Comparison of ENCODE assay signal across 24 mouse cellular contexts in the genomic region with DNA sequence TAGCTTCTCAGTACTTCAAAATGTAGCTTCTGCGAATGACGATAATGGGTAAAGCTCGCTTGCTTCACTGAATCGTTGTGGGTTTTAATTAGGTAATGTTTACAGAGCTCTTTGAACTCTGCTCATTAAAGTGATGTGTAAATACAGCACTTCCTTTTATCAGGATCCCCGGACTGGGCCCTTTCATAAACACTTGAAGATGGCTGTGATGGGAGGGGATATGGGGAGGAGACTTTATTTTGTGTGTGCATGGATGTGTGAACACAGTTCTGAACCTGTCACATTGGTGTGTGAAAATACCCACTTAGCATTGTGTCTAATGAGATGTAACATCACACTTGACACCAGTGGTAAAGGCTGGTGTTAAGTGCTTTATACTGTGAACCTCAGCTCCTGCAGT. TPM values are rescaled to one million over a fixed set of nuclear protein-coding genes. Genes with fewer than 3 reads are reported as not detected.
DNase-seq lines count a peak whose midpoint lies in the region; ATAC-seq lines count a peak whose summit lies in the region.
"Had no signal": no experiment of that assay in that cellular context is flagged by ENCODE, and none has a peak within 500 bp of the region (broad histone marks: within the 10 kb centered on the region; RNA-seq: fewer than 3 reads in every experiment).

No protein-coding gene starts in this region.

- H3K9ac ChIP-seq in forebrain, embryonic 11.5 days (ENCODE audit: low read length): no peak overlapping the region
- no peak overlapping the region for H3K9ac ChIP-seq in midbrain, embryonic 12.5 days (replicated peaks)
- H3K9ac ChIP-seq in midbrain, embryonic 11.5 days (ENCODE audit: low read length): no peak overlapping the region
- no peak overlapping the region for H3K9ac ChIP-seq in forebrain, embryonic 14.5 days (ENCODE audit: low read length)
- H3K9ac ChIP-seq: heart, embryonic 15.5 days; limb, embryonic 13.5 days; liver, embryonic 14.5 days had no signal

- intact Hi-C loops in heart, postnatal 10 days (cut with DNase I): no loop called here

- no peaks in the 10 kb centered on the region for H3K9me3 ChIP-seq in forebrain, embryonic 11.5 days (ENCODE audit: control insufficient read depth, low read length)
- H3K9me3 ChIP-seq in forebrain, embryonic 10.5 days: no peaks in the 10 kb centered on the region; the same call in 1 of the 2 replicates
- H3K9me3 ChIP-seq in midbrain, embryonic 12.5 days: no peaks in the 10 kb centered on the region
- H3K9me3 ChIP-seq in midbrain, embryonic 11.5 days (ENCODE audit: control insufficient read depth, low read length): no peaks in the 10 kb centered on the region
- no peaks in the 10 kb centered on the region for H3K9me3 ChIP-seq in forebrain, embryonic 14.5 days (replicated peaks; ENCODE audit: control insufficient read depth, low read length)
- H3K9me3 ChIP-seq: G1E; heart, embryonic 15.5 days; limb, embryonic 13.5 days had no signal

- H3K36me3 ChIP-seq in forebrain, embryonic 11.5 days (ENCODE audit: control insufficient read depth, insufficient read depth, low read length): no peaks in the 10 kb centered on the region
- H3K36me3 ChIP-seq in forebrain, embryonic 10.5 days (replicated peaks): peaks cover 15% of the 10 kb centered on the region
- 0 out of 2 replicates have a peak, but pooled peaks cover 13% of the 10 kb centered on the region for H3K36me3 ChIP-seq in midbrain, embryonic 12.5 days
- no peaks in the 10 kb centered on the region; the same call in 1 of the 2 replicates for H3K36me3 ChIP-seq in midbrain, embryonic 11.5 days (ENCODE audit: control insufficient read depth, insufficient read depth, low read length)
- H3K36me3 ChIP-seq in forebrain, embryonic 14.5 days (ENCODE audit: control insufficient read depth, insufficient read depth, low read length): no peaks in the 10 kb centered on the region
- H3K36me3 ChIP-seq: G1E; heart, embryonic 15.5 days had no signal

- no peak overlapping the region for H3K4me3 ChIP-seq in forebrain, embryonic 11.5 days (ENCODE audit: low read depth, low read length)
- H3K4me3 ChIP-seq in forebrain, embryonic 10.5 days: no peak overlapping the region
- H3K4me3 ChIP-seq in midbrain, embryonic 12.5 days: no peak overlapping the region
- H3K4me3 ChIP-seq in midbrain, embryonic 11.5 days (ENCODE audit: low read depth, low read length): no peak overlapping the region
- no peak overlapping the region for H3K4me3 ChIP-seq in forebrain, embryonic 14.5 days (ENCODE audit: low read depth, low read length)
- H3K4me3 ChIP-seq: heart, adult 2 months; heart, embryonic 15.5 days; limb, embryonic 13.5 days had no signal

- 35% methylated on average over 5 of the region's 5 CpGs for WGBS in forebrain, embryonic 11.5 days
- WGBS in forebrain, embryonic 10.5 days: 52% methylated on average over 5 of the region's 5 CpGs
- 52% methylated on average over 5 of the region's 5 CpGs for WGBS in midbrain, embryonic 12.5 days
- WGBS in midbrain, embryonic 11.5 days: 77% methylated on average over 5 of the region's 5 CpGs
- 12% methylated on average over 5 of the region's 5 CpGs for WGBS in forebrain, embryonic 14.5 days

- no peaks in the 10 kb centered on the region; the same call in 1 of the 2 replicates for H3K4me1 ChIP-seq in forebrain, embryonic 11.5 days (replicated peaks; ENCODE audit: control insufficient read depth, insufficient read depth, low read length)
- peaks cover 16% of the 10 kb centered on the region for H3K4me1 ChIP-seq in forebrain, embryonic 10.5 days
- no peaks in the 10 kb centered on the region for H3K4me1 ChIP-seq in midbrain, embryonic 12.5 days
- H3K4me1 ChIP-seq in midbrain, embryonic 11.5 days (ENCODE audit: control insufficient read depth, insufficient read depth, low read length): no peaks in the 10 kb centered on the region
- peaks cover 3% of the 10 kb centered on the region for H3K4me1 ChIP-seq in forebrain, embryonic 14.5 days (ENCODE audit: control insufficient read depth, insufficient read depth, low read length)
- H3K4me1 ChIP-seq: heart, embryonic 15.5 days; limb, embryonic 13.5 days had no signal

- H3K4me2 ChIP-seq in forebrain, embryonic 11.5 days (ENCODE audit: low read depth, low read length, severe bottlenecking): no peak overlapping the region
- no peak overlapping the region for H3K4me2 ChIP-seq in midbrain, embryonic 12.5 days (replicated peaks)
- H3K4me2 ChIP-seq in midbrain, embryonic 11.5 days: no peak overlapping the region
- H3K4me2 ChIP-seq in forebrain, embryonic 14.5 days (ENCODE audit: low read length): no peak overlapping the region
- H3K4me2 ChIP-seq: heart, embryonic 15.5 days; limb, embryonic 13.5 days had no signal

- no peaks in the 10 kb centered on the region for H3K27me3 ChIP-seq in forebrain, embryonic 11.5 days (ENCODE audit: control insufficient read depth, insufficient read depth, low read length)
- H3K27me3 ChIP-seq in forebrain, embryonic 10.5 days (ENCODE audit: poor library complexity, severe bottlenecking): no peaks in the 10 kb centered on the region
- H3K27me3 ChIP-seq in midbrain, embryonic 12.5 days: no peaks in the 10 kb centered on the region
- H3K27me3 ChIP-seq in midbrain, embryonic 11.5 days (ENCODE audit: control insufficient read depth, insufficient read depth, low read length): no peaks in the 10 kb centered on the region
- no peaks in the 10 kb centered on the region for H3K27me3 ChIP-seq in forebrain, embryonic 14.5 days (replicated peaks; ENCODE audit: control insufficient read depth, insufficient read depth, low read length)
- H3K27me3 ChIP-seq: heart, embryonic 15.5 days; limb, embryonic 13.5 days had no signal

- peak; percentile 62 for DNase-seq in forebrain, embryonic 11.5 days (ENCODE audit: low spot score)
- DNase-seq in forebrain, embryonic 10.5 days (ENCODE audit: extremely low spot score, low spot score): no peak
- no peak for DNase-seq in midbrain, embryonic 11.5 days (ENCODE audit: low spot score, missing footprints)
- peak; percentile 86 for DNase-seq in forebrain, embryonic 14.5 days (ENCODE audit: low spot score)
- no peak for DNase-seq in heart, postnatal 10 days
- no peak for DNase-seq in cerebellum, adult 11-12 months
- DNase-seq: adrenal gland, postnatal 25 days; cerebellum, adult 18-20 months; cerebellum, postnatal 25 days; embryo, embryonic 11 days; gastrocnemius, postnatal 25 days; heart, adult 2 months; kidney, adult 11 months; thymus, adult 2 months had no signal

- peak; percentile 95 for ATAC-seq in forebrain, embryonic 11.5 days (replicated peaks; ENCODE audit: low FRiP score)
- ATAC-seq in midbrain, embryonic 12.5 days (ENCODE audit: low FRiP score, low read depth): peak; percentile 71; the same call in 1 of the 2 replicates
- ATAC-seq in midbrain, embryonic 11.5 days (ENCODE audit: low FRiP score): no peak; the same call in 1 of the 2 replicates
- ATAC-seq in forebrain, embryonic 14.5 days: peak; percentile 97
- ATAC-seq: hindbrain, embryonic 16.5 days had no signal

- no peak overlapping the region for H3K27ac ChIP-seq in forebrain, embryonic 11.5 days (ENCODE audit: low read depth, low read length)
- no peak overlapping the region for H3K27ac ChIP-seq in forebrain, embryonic 10.5 days
- H3K27ac ChIP-seq in midbrain, embryonic 12.5 days (replicated peaks): no peak overlapping the region
- H3K27ac ChIP-seq in midbrain, embryonic 11.5 days (ENCODE audit: low read depth, low read length): no peak overlapping the region
- H3K27ac ChIP-seq in forebrain, embryonic 14.5 days (ENCODE audit: low read depth, low read length): no peak overlapping the region
- H3K27ac ChIP-seq: heart, adult 2 months; heart, embryonic 15.5 days; limb, embryonic 13.5 days; liver, embryonic 14.5 days had no signal

RNA-seq across cellular contexts. Expression of a gene that starts 39.7 kb away (rescaled TPM):
- 0.24 and 0.33 TPM in 2 replicates for polyA plus RNA-seq in forebrain, embryonic 11.5 days (2014; fragmentation: Nextera tagmentation; extraction: Ambion mirVana)
- 0.10 and 0.34 TPM in 2 replicates for polyA plus RNA-seq in forebrain, embryonic 10.5 days (2016; fragmentation: Nextera tagmentation; extraction: Ambion mirVana)
- polyA plus RNA-seq in midbrain, embryonic 12.5 days (2016; fragmentation: Nextera tagmentation; extraction: Ambion mirVana): 0.13 TPM in 1 of 2 replicates, not detected in the other
- 0.19 and 0.26 TPM in 2 replicates for polyA plus RNA-seq in midbrain, embryonic 11.5 days (2014; fragmentation: Nextera tagmentation; extraction: Ambion mirVana)
- polyA plus RNA-seq in forebrain, embryonic 14.5 days (2014; fragmentation: Nextera tagmentation; extraction: Ambion mirVana): 0.16 and 0.25 TPM in 2 replicates
- under 1 TPM; 0.30 to 0.34 TPM for total RNA-seq in heart, postnatal 10 days (2021)
- total RNA-seq: adrenal gland, postnatal 25 days; hematopoietic stem cell, adult 5-6 weeks; neutrophil, adult 5-6 weeks had no signal
- polyA plus RNA-seq: G1E; hindbrain, embryonic 16.5 days; midbrain, postnatal 0 days; stomach, embryonic 16.5 days had no signal

RNA-seq across cellular contexts. Expression of a gene that starts 56.7 kb away (rescaled TPM):
- 78.3 and 85.0 TPM in 2 replicates for polyA plus RNA-seq in forebrain, embryonic 11.5 days (2014; fragmentation: Nextera tagmentation; extraction: Ambion mirVana)
- polyA plus RNA-seq in forebrain, embryonic 10.5 days (2016; fragmentation: Nextera tagmentation; extraction: Ambion mirVana): 56.4 and 59.6 TPM in 2 replicates
- 110 and 116 TPM in 2 replicates for polyA plus RNA-seq in midbrain, embryonic 12.5 days (2016; fragmentation: Nextera tagmentation; extraction: Ambion mirVana)
- polyA plus RNA-seq in midbrain, embryonic 11.5 days (2014; fragmentation: Nextera tagmentation; extraction: Ambion mirVana): 105 and 107 TPM in 2 replicates
- polyA plus RNA-seq in forebrain, embryonic 14.5 days (2014; fragmentation: Nextera tagmentation; extraction: Ambion mirVana): 71.9 and 86.0 TPM in 2 replicates
- total RNA-seq in heart, postnatal 10 days (2021): 10 to 100 TPM; 16.2 to 19.2 TPM

Comparison
In these comparisons a context has a peak if more than half of its experiments do, and no peak if none do; other contexts are left out.
1. DNase-seq: peak in forebrain, embryonic 11.5 days (single experiment) and forebrain, embryonic 14.5 days (single experiment); none in forebrain, embryonic 10.5 days (single experiment), midbrain, embryonic 11.5 days (single experiment), heart, postnatal 10 days (0 of 2) and cerebellum, adult 11-12 months (single experiment).